Mouse (Mus musculus) kidney, postnatal 0 days (tissue): ENCODE results near the gene Rgs19. TPM values are rescaled to one million over a fixed set of nuclear protein-coding genes. Genes with fewer than 3 reads are reported as not detected.

Source experiments
- ATAC-seq: fragments of 200-750 bp; cut with Nextera tagmentation; replicated peaks from 2 replicates; pipeline ENCODE4 v1.8.0; 2017; ENCODE audit warnings: low read depth, moderate number of reproducible peaks, moderate TSS enrichment, moderate library complexity; ENCODE audit not compliant: low FRiP score
- DNase-seq: peaks from one replicate; pipeline ENCODE4 v3.0.0-alpha.2; 2016; ENCODE audit warnings: low spot score
- H3K27ac ChIP-seq: fragments of 300-500 bp; sonication (generic); 2 replicates; pipeline ENCODE4 v1.5.1; 2014; ENCODE audit warnings: mild to moderate bottlenecking
- H3K27me3 ChIP-seq: fragments of 300-500 bp; sonication (generic); 2 replicates; pipeline ENCODE4 v1.6.1; 2014; ENCODE audit warnings: low read length, mixed read lengths; ENCODE audit not compliant: insufficient read depth
- H3K36me3 ChIP-seq: fragments of 300-500 bp; sonication (generic); 2 replicates; pipeline ENCODE4 v1.6.1; 2014; ENCODE audit warnings: low read length, mixed read lengths; ENCODE audit not compliant: insufficient read depth
- H3K4me1 ChIP-seq: fragments of 300-500 bp; sonication (generic); replicated peaks from 2 replicates; pipeline ENCODE4 v1.6.1; 2014; ENCODE audit warnings: antibody characterized with exemption, low read length, mixed read lengths; ENCODE audit not compliant: insufficient read depth
- H3K4me2 ChIP-seq: fragments of 300-500 bp; sonication (generic); 2 replicates; pipeline ENCODE4 v1.6.1; 2014; ENCODE audit warnings: mild to moderate bottlenecking, low read length, moderate library complexity, mixed read lengths
- H3K4me3 ChIP-seq: fragments of 300-500 bp; sonication (generic); replicated peaks from 2 replicates; pipeline ENCODE4 v1.5.1; 2014; ENCODE audit warnings: low read depth, low read length
- H3K9ac ChIP-seq: fragments of 300-500 bp; sonication (generic); 2 replicates; pipeline ENCODE4 v1.6.1; 2014; ENCODE audit warnings: low read depth, low read length
- H3K9me3 ChIP-seq: fragments of 300-500 bp; sonication (generic); replicated peaks from 2 replicates; pipeline ENCODE4 v1.6.1; 2016; ENCODE audit warnings: low read length, inconsistent platforms, mixed read lengths
- CTCF ChIP-seq: IDR thresholded peaks from 2 replicates; pipeline ENCODE4 v1.5.1; 2016; ENCODE audit warnings: antibody characterized with exemption, low read depth, mild to moderate bottlenecking, moderate library complexity
- WGBS: fragments of 180-500 bp; shearing (Covaris S2); extraction: QIAGEN DNeasy Blood & Tissue Kit; methylation state at CpG from one replicate; pipeline ENCODE4 v1.1.7; 2014; 5-methylcytosine and 5-hydroxymethylcytosine counted together
- polyA plus RNA-seq: library from polyadenylated mRNA; unstranded; fragments of >200 nt; fragmentation: Nextera tagmentation; extraction: Ambion mirVana; gene quantifications from 2 replicates; pipeline ENCODE4 v1.2.1, GENCODE M21; 2015

Gene Rgs19
- polyA plus RNA-seq, 1 experiment from 2014 or later: 41.7 TPM

- H3K4me1 ChIP-seq: 0 out of 2 replicates have a peak, but pooled peaks cover 6% of the 10 kb centered on the region
- DNase-seq (no peak), ATAC-seq (no peak)
- H3K27me3 ChIP-seq: no peaks in the 10 kb centered on the region
- no peak overlapping the region for H3K4me2 ChIP-seq
- no peak overlapping the region for H3K27ac ChIP-seq
- no peak for TF ChIP-seq CTCF
- H3K9ac ChIP-seq: no peak overlapping the region
- H3K36me3 ChIP-seq: peaks cover 20% of the 10 kb centered on the region
- H3K4me3 ChIP-seq: no peak overlapping the region
- H3K9me3 ChIP-seq: no peaks in the 10 kb centered on the region
- WGBS: 91% methylated on average over 10 of the region's 10 CpGs
These were observed 4.2 kb downstream of the Rgs19 start for GRCm38 (mm10) chr2:181689466-181690160.

- Histone ChIP-seq H3K36me3 (peaks cover 20% of the 10 kb centered on the region), H3K27ac (no peak overlapping the region), H3K4me3 (no peak overlapping the region), H3K4me2 (no peak overlapping the region), H3K4me1 (no peaks in the 10 kb centered on the region), H3K9ac (no peak overlapping the region), H3K9me3 (no peaks in the 10 kb centered on the region), H3K27me3 (no peaks in the 10 kb centered on the region)
- WGBS: 96% methylated on average over 8 of the region's 8 CpGs
- DNase-seq (no peak), ATAC-seq (no peak)
- TF ChIP-seq CTCF: no peak
These were observed 6.2 kb downstream of the Rgs19 start for GRCm38 (mm10) chr2:181687586-181687985.

- no peak overlapping the region for H3K27ac ChIP-seq
- peaks cover 4% of the 10 kb centered on the region; the same call in 1 of the 2 replicates for H3K4me1 ChIP-seq
- no peak overlapping the region for H3K4me2 ChIP-seq
- no peak for TF ChIP-seq CTCF
- no peak overlapping the region for H3K4me3 ChIP-seq
- H3K9ac ChIP-seq: no peak overlapping the region
- WGBS: 91% methylated on average over 4 of the region's 4 CpGs
- no peaks in the 10 kb centered on the region for H3K9me3 ChIP-seq
- ATAC-seq: no peak
- H3K27me3 ChIP-seq: no peaks in the 10 kb centered on the region
- DNase-seq: no peak
- H3K36me3 ChIP-seq: peaks cover 20% of the 10 kb centered on the region
These were observed 8.1 kb downstream of the Rgs19 start for GRCm38 (mm10) chr2:181685686-181686085.

GRCm38 (mm10) chr2:181684713-181685112 lies 9.1 kb downstream of the Rgs19 start:
- Histone ChIP-seq H3K27me3 (no peaks in the 10 kb centered on the region), H3K4me3 (no peak overlapping the region), H3K9me3 (no peaks in the 10 kb centered on the region), H3K36me3 (peaks cover 17% of the 10 kb centered on the region), H3K4me1 (peaks cover 6% of the 10 kb centered on the region; the same call in 1 of the 2 replicates), H3K4me2 (no peak overlapping the region), H3K27ac (no peak overlapping the region), H3K9ac (no peak overlapping the region)
- ATAC-seq (no peak), DNase-seq (no peak)
- no peak for TF ChIP-seq CTCF
- WGBS: 77% methylated on average over 1 of the region's 1 CpGs

GRCm38 (mm10) chr2:181683381-181683780 lies 10.4 kb downstream of the Rgs19 start:
- no peak for TF ChIP-seq CTCF
- Histone ChIP-seq H3K9me3 (no peaks in the 10 kb centered on the region), H3K27ac (no peak overlapping the region), H3K4me3 (no peak overlapping the region), H3K36me3 (peaks cover 11% of the 10 kb centered on the region; the same call in 1 of the 2 replicates), H3K27me3 (no peaks in the 10 kb centered on the region), H3K4me2 (no peak overlapping the region), H3K4me1 (peaks cover 6% of the 10 kb centered on the region; the same call in 1 of the 2 replicates), H3K9ac (no peak overlapping the region)
- ATAC-seq: no peak
- no peak for DNase-seq
- 59% methylated on average over 4 of the region's 4 CpGs for WGBS

- Histone ChIP-seq H3K4me1 (peaks cover 6% of the 10 kb centered on the region; the same call in 1 of the 2 replicates), H3K4me2 (no peak overlapping the region), H3K27me3 (no peaks in the 10 kb centered on the region), H3K4me3 (no peak overlapping the region), H3K27ac (no peak overlapping the region), H3K36me3 (0 out of 2 replicates have a peak, but pooled peaks cover 5% of the 10 kb centered on the region), H3K9me3 (no peaks in the 10 kb centered on the region), H3K9ac (no peak overlapping the region)
- no peak for TF ChIP-seq CTCF
- no peak for DNase-seq
- WGBS: 91% methylated on average over 1 of the region's 1 CpGs
- ATAC-seq: no peak
These were observed 11.8 kb downstream of the Rgs19 start for GRCm38 (mm10) chr2:181681978-181682377.
